25 mouse cellular contexts compared by ENCODE assay signal in genomic region chr14:12966441-12966840, GRCm38 (mm10).
"Had no signal": no experiment of that assay in that cellular context is flagged by ENCODE, and none has a peak within 500 bp of the region (broad histone marks: within the 10 kb centered on the region; RNA-seq: fewer than 3 reads in every experiment).

No protein-coding gene starts in this region.

- H3K4me2 ChIP-seq: kidney, embryonic 15.5 days; limb, embryonic 13.5 days; liver, embryonic 12.5 days; liver, embryonic 15.5 days; lung, embryonic 15.5 days; midbrain, embryonic 13.5 days; neural tube, embryonic 13.5 days; stomach, embryonic 15.5 days had no signal

- ATAC-seq: liver, embryonic 12.5 days; midbrain, embryonic 13.5 days; midbrain, embryonic 16.5 days had no signal

- H3K27me3 ChIP-seq: kidney, embryonic 15.5 days; limb, embryonic 13.5 days; liver, embryonic 12.5 days; liver, embryonic 15.5 days; lung, embryonic 15.5 days; megakaryocyte, embryonic 14.5 days; midbrain, embryonic 13.5 days; neural tube, embryonic 13.5 days; stomach, embryonic 15.5 days had no signal

- DNase-seq: kidney, postnatal 10 days; kidney, postnatal 36 days; layer of hippocampus, postnatal 36 days; liver; lung, adult 18-20 months; lung, postnatal 10 days; lung, postnatal 36 days; retina, postnatal 1 day; right cerebral cortex, postnatal 25 days; spleen, adult 18-20 months; thymus, postnatal 36 days had no signal

- H3K4me1 ChIP-seq: kidney, embryonic 15.5 days; limb, embryonic 10.5 days; limb, embryonic 13.5 days; liver, embryonic 12.5 days; liver, embryonic 15.5 days; lung, embryonic 15.5 days; megakaryocyte, embryonic 14.5 days; midbrain, embryonic 10.5 days; midbrain, embryonic 13.5 days; neural tube, embryonic 13.5 days; stomach, embryonic 15.5 days had no signal

- H3K9me3 ChIP-seq: kidney, embryonic 15.5 days; limb, embryonic 10.5 days; limb, embryonic 13.5 days; liver, embryonic 12.5 days; liver, embryonic 15.5 days; lung, embryonic 15.5 days; midbrain, embryonic 10.5 days; midbrain, embryonic 13.5 days; neural tube, embryonic 13.5 days; stomach, embryonic 15.5 days had no signal

- H3K27ac ChIP-seq: kidney, embryonic 15.5 days; left cerebral cortex, adult 2 months; limb, embryonic 10.5 days; limb, embryonic 13.5 days; liver, embryonic 12.5 days; liver, embryonic 15.5 days; lung, embryonic 15.5 days; midbrain, embryonic 10.5 days; midbrain, embryonic 13.5 days; neural tube, embryonic 13.5 days; stomach, embryonic 15.5 days had no signal

- H3K4me3 ChIP-seq: kidney, embryonic 15.5 days; left cerebral cortex, adult 2 months; limb, embryonic 10.5 days; limb, embryonic 13.5 days; liver, embryonic 12.5 days; liver, embryonic 15.5 days; lung, embryonic 15.5 days; megakaryocyte, embryonic 14.5 days; midbrain, embryonic 10.5 days; midbrain, embryonic 13.5 days; myocyte; neural tube, embryonic 13.5 days; stomach, embryonic 15.5 days had no signal

- H3K9ac ChIP-seq: kidney, embryonic 15.5 days; limb, embryonic 13.5 days; liver, embryonic 12.5 days; liver, embryonic 15.5 days; lung, embryonic 15.5 days; midbrain, embryonic 13.5 days; neural tube, embryonic 13.5 days; stomach, embryonic 15.5 days had no signal

- H3K36me3 ChIP-seq: kidney, embryonic 15.5 days; limb, embryonic 10.5 days; limb, embryonic 13.5 days; liver, embryonic 12.5 days; liver, embryonic 15.5 days; lung, embryonic 15.5 days; midbrain, embryonic 10.5 days; midbrain, embryonic 13.5 days; neural tube, embryonic 13.5 days; stomach, embryonic 15.5 days had no signal
